Mouse (Mus musculus) bone marrow, adult 2 months (tissue): Measurements from ENCODE around the gene Taf10.

Experiments
- CTCF ChIP-seq: fragments of 200-500 bp; IDR thresholded peaks from 2 replicates; pipeline ENCODE4 v1.5.1; 2011; ENCODE audit warnings: low read length, control low read depth; ENCODE audit not compliant: control insufficient read depth, insufficient read depth
- POLR2A ChIP-seq: fragments of 200-500 bp; IDR thresholded peaks from 2 replicates; pipeline ENCODE4 v1.6.1; 2011; ENCODE audit warnings: low read depth, mild to moderate bottlenecking, control low read depth, low read length, borderline replicate concordance; ENCODE audit not compliant: control insufficient read depth

- TF ChIP-seq CTCF, result no peak
- TF ChIP-seq POLR2A, result no peak
These were observed 7.6 kb upstream of the Taf10 start, which contains the start of gene Tpp1 for GRCm38 (mm10) chr7:105751491-105752433.
